12 mouse cellular contexts compared by ENCODE assay signal in the genomic region with DNA sequence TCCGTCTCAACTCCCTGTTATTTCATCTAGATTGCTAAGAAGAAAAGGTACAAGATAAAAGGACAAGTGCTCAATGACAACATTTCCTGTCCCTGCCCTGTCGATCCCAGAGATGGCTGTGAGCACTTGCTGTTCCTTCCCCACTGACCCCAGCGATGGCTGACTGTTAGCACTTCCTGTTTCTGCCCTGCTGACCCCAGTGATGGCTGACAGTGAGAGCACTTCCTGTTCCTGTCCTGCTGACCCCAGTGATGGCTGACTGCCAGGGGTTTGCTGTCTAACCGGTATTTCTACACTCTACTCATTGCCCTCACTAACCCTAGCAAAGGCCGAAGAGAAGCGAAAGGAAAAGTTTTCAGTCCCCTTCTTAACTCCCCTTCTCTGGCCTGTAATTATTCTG.
DNase-seq lines count a peak whose midpoint lies in the region; ATAC-seq lines count a peak whose summit lies in the region.
"Had no signal": no experiment of that assay in that cellular context is flagged by ENCODE, and none has a peak within 500 bp of the region (broad histone marks: within the 10 kb centered on the region; RNA-seq: fewer than 3 reads in every experiment).

No protein-coding gene starts in this region.

- H3K27me3 ChIP-seq in lung, embryonic 16.5 days (ENCODE audit: control insufficient read depth, insufficient read depth, low read depth, low read length) = no peaks in the 10 kb centered on the region
- H3K27me3 ChIP-seq in midbrain, embryonic 16.5 days (ENCODE audit: control insufficient read depth, insufficient read depth, low read depth, low read length) = no peaks in the 10 kb centered on the region
- H3K27me3 ChIP-seq in forebrain, embryonic 12.5 days = no peaks in the 10 kb centered on the region
- H3K27me3 ChIP-seq in hindbrain, embryonic 10.5 days (ENCODE audit: insufficient read depth, poor library complexity, severe bottlenecking) = no peaks in the 10 kb centered on the region
- H3K27me3 ChIP-seq: hindbrain, embryonic 15.5 days; limb, embryonic 15.5 days had no signal

- H3K9ac ChIP-seq in lung, embryonic 16.5 days (ENCODE audit: low read length) = no peak overlapping the region
- no peak overlapping the region for H3K9ac ChIP-seq in midbrain, embryonic 16.5 days (ENCODE audit: low read depth, low read length)
- H3K9ac ChIP-seq in forebrain, embryonic 12.5 days = no peak overlapping the region
- H3K9ac ChIP-seq: hindbrain, embryonic 15.5 days; limb, embryonic 15.5 days had no signal

- peak overlapping the region; percentile 61 for H3K27ac ChIP-seq in lung, embryonic 16.5 days (ENCODE audit: low read length)
- H3K27ac ChIP-seq in midbrain, embryonic 16.5 days (ENCODE audit: low read length) = no peak overlapping the region
- no peak overlapping the region for H3K27ac ChIP-seq in forebrain, embryonic 12.5 days
- H3K27ac ChIP-seq in hindbrain, embryonic 10.5 days = no peak overlapping the region
- H3K27ac ChIP-seq: hindbrain, embryonic 15.5 days; limb, embryonic 15.5 days had no signal

- H3K4me1 ChIP-seq in lung, embryonic 16.5 days (replicated peaks; ENCODE audit: control insufficient read depth, insufficient read depth, low read length) = no peaks in the 10 kb centered on the region
- no peaks in the 10 kb centered on the region for H3K4me1 ChIP-seq in midbrain, embryonic 16.5 days (ENCODE audit: control insufficient read depth, insufficient read depth, low read length)
- H3K4me1 ChIP-seq in forebrain, embryonic 12.5 days = no peaks in the 10 kb centered on the region
- H3K4me1 ChIP-seq in hindbrain, embryonic 10.5 days (replicated peaks) = no peaks in the 10 kb centered on the region
- H3K4me1 ChIP-seq: hindbrain, embryonic 15.5 days; limb, embryonic 15.5 days had no signal

- DNase-seq in urinary bladder, adult 18-20 months (ENCODE audit: low spot score in 2 of 2) = peak; percentile 32 to 37
- DNase-seq in urinary bladder, adult 2 months (ENCODE audit: low spot score) = no peak
- DNase-seq in kidney, adult 9 months = peak; percentile 46
- DNase-seq in hindbrain, embryonic 10.5 days (ENCODE audit: low spot score) = no peak
- no peak for DNase-seq in neural tube, embryonic 10.5 days (ENCODE audit: extremely low spot score, low spot score)
- DNase-seq: thymus, postnatal 36 days had no signal

- peak overlapping the region; percentile 30 for H3K4me2 ChIP-seq in lung, embryonic 16.5 days (ENCODE audit: low read depth, low read length)
- no peak overlapping the region for H3K4me2 ChIP-seq in midbrain, embryonic 16.5 days (ENCODE audit: low read length)
- no peak overlapping the region for H3K4me2 ChIP-seq in forebrain, embryonic 12.5 days
- H3K4me2 ChIP-seq: hindbrain, embryonic 15.5 days; limb, embryonic 15.5 days had no signal

- H3K4me3 ChIP-seq in lung, embryonic 16.5 days (ENCODE audit: low read length) = no peak overlapping the region
- no peak overlapping the region for H3K4me3 ChIP-seq in midbrain, embryonic 16.5 days (ENCODE audit: low read depth, low read length)
- no peak overlapping the region for H3K4me3 ChIP-seq in forebrain, embryonic 12.5 days (replicated peaks)
- H3K4me3 ChIP-seq in hindbrain, embryonic 10.5 days = no peak overlapping the region
- H3K4me3 ChIP-seq: erythroblast, embryonic 14.5 days; hindbrain, embryonic 15.5 days; limb, embryonic 15.5 days had no signal

- no peaks in the 10 kb centered on the region for H3K36me3 ChIP-seq in lung, embryonic 16.5 days (ENCODE audit: control insufficient read depth, insufficient read depth, low read length)
- H3K36me3 ChIP-seq in midbrain, embryonic 16.5 days (ENCODE audit: control insufficient read depth, insufficient read depth, low read length) = no peaks in the 10 kb centered on the region
- no peaks in the 10 kb centered on the region for H3K36me3 ChIP-seq in forebrain, embryonic 12.5 days (replicated peaks)
- no peaks in the 10 kb centered on the region for H3K36me3 ChIP-seq in hindbrain, embryonic 10.5 days
- H3K36me3 ChIP-seq: hindbrain, embryonic 15.5 days; limb, embryonic 15.5 days had no signal

- ATAC-seq in lung, embryonic 16.5 days (ENCODE audit: low read depth) = peak; percentile 83
- no peak for ATAC-seq in midbrain, embryonic 16.5 days
- no peak for ATAC-seq in forebrain, embryonic 12.5 days (ENCODE audit: low FRiP score)

- WGBS in lung, embryonic 16.5 days = 26% methylated on average over 6 of the region's 6 CpGs
- 82% methylated on average over 6 of the region's 6 CpGs for WGBS in midbrain, embryonic 16.5 days
- WGBS in forebrain, embryonic 12.5 days = 72% methylated on average over 6 of the region's 6 CpGs
- WGBS in hindbrain, embryonic 10.5 days = 73% methylated on average over 6 of the region's 6 CpGs

- H3K9me3 ChIP-seq in lung, embryonic 16.5 days (ENCODE audit: control insufficient read depth, low read length) = no peaks in the 10 kb centered on the region
- no peaks in the 10 kb centered on the region for H3K9me3 ChIP-seq in midbrain, embryonic 16.5 days (replicated peaks; ENCODE audit: control insufficient read depth, low read length, poor library complexity, severe bottlenecking)
- H3K9me3 ChIP-seq in forebrain, embryonic 12.5 days = no peaks in the 10 kb centered on the region
- H3K9me3 ChIP-seq in hindbrain, embryonic 10.5 days = no peaks in the 10 kb centered on the region
- H3K9me3 ChIP-seq: hindbrain, embryonic 15.5 days; limb, embryonic 15.5 days had no signal

Comparison
In these comparisons a context has a peak if more than half of its experiments do, and no peak if none do; other contexts are left out.
1. DNase-seq: peak in urinary bladder, adult 18-20 months (2 of 2) and kidney, adult 9 months (single experiment); none in urinary bladder, adult 2 months (single experiment), hindbrain, embryonic 10.5 days (single experiment) and neural tube, embryonic 10.5 days (single experiment).